Mouse (Mus musculus) hindbrain, embryonic 12.5 days (tissue): ENCODE data around the gene Galnt14. TPM values are rescaled to one million over a fixed set of nuclear protein-coding genes. Genes with fewer than 3 reads are reported as not detected.

Source experiments
- ATAC-seq: fragments of 200-750 bp; cut with Nextera tagmentation; 2 replicates; pipeline ENCODE4 v1.8.0; 2017; ENCODE audit warnings: moderate TSS enrichment; ENCODE audit not compliant: low FRiP score
- H3K27ac ChIP-seq: fragments of 300-500 bp; sonication (generic); 2 replicates; pipeline ENCODE4 v1.5.1; 2016; ENCODE audit warnings: mild to moderate bottlenecking
- H3K27me3 ChIP-seq: fragments of 300-500 bp; sonication (generic); 2 replicates; pipeline ENCODE4 v1.6.1; 2016; ENCODE audit warnings: mild to moderate bottlenecking
- H3K36me3 ChIP-seq: fragments of 300-500 bp; sonication (generic); 2 replicates; pipeline ENCODE4 v1.6.1; 2016; ENCODE audit warnings: mild to moderate bottlenecking
- H3K4me1 ChIP-seq: fragments of 300-500 bp; sonication (generic); 2 replicates; pipeline ENCODE4 v1.6.1; 2016
- H3K4me2 ChIP-seq: fragments of 300-500 bp; sonication (generic); replicated peaks from 2 replicates; pipeline ENCODE4 v1.6.1; 2016; ENCODE audit warnings: mild to moderate bottlenecking
- H3K4me3 ChIP-seq: fragments of 300-500 bp; sonication (generic); 2 replicates; pipeline ENCODE4 v1.5.1; 2016; ENCODE audit warnings: mild to moderate bottlenecking
- H3K9ac ChIP-seq: fragments of 300-500 bp; sonication (generic); 2 replicates; pipeline ENCODE4 v1.6.1; 2016; ENCODE audit warnings: mild to moderate bottlenecking, moderate library complexity
- H3K9me3 ChIP-seq: fragments of 300-500 bp; sonication (generic); replicated peaks from 2 replicates; pipeline ENCODE4 v1.6.1; 2016; ENCODE audit warnings: mild to moderate bottlenecking
- WGBS: fragments of 180-500 bp; shearing (Covaris S2); methylation state at CpG from one replicate; pipeline ENCODE4 v1.1.7; 2016; 5-methylcytosine and 5-hydroxymethylcytosine counted together
- polyA plus RNA-seq: library from polyadenylated mRNA; unstranded; fragments of >200 nt; fragmentation: Nextera tagmentation; extraction: Ambion mirVana; gene quantifications from 2 replicates; pipeline ENCODE4 v1.2.1, GENCODE M21; 2016

Gene Galnt14
- polyA plus RNA-seq, 1 experiment from 2014 or later = 6.5 TPM

- Histone ChIP-seq H3K4me1 (peaks cover 30% of the 10 kb centered on the region), H3K27me3 (0 out of 2 replicates have a peak, but pooled peaks cover 2% of the 10 kb centered on the region)
These were observed 6.7 kb downstream of the Galnt14 start for GRCm38 (mm10) chr17:73703571-73703970.

GRCm38 (mm10) chr17:73701016-73701415 is 9.2 kb downstream of the Galnt14 start:
- H3K36me3 ChIP-seq = no peaks in the 10 kb centered on the region
- no peaks in the 10 kb centered on the region for H3K9me3 ChIP-seq
- WGBS = 18% methylated on average over 7 of the region's 7 CpGs
- no peak overlapping the region for H3K4me2 ChIP-seq
- H3K4me1 ChIP-seq = peaks cover 30% of the 10 kb centered on the region
- no peak overlapping the region for H3K9ac ChIP-seq
- peak overlapping the region; percentile 53; the same call in 1 of the 2 replicates for H3K27ac ChIP-seq
- no peaks in the 10 kb centered on the region for H3K27me3 ChIP-seq
- ATAC-seq = no peak
- no peak overlapping the region for H3K4me3 ChIP-seq

More at GRCm38 (mm10) chr17:73703571-73703970, 6.7 kb downstream of the Galnt14 start:
- Histone ChIP-seq H3K9ac (no peak overlapping the region), H3K36me3 (no peaks in the 10 kb centered on the region), H3K4me3 (no peak overlapping the region), H3K9me3 (no peaks in the 10 kb centered on the region), H3K4me2 (no peak overlapping the region), H3K27ac (no peak overlapping the region)
- no peak for ATAC-seq

DNA sequence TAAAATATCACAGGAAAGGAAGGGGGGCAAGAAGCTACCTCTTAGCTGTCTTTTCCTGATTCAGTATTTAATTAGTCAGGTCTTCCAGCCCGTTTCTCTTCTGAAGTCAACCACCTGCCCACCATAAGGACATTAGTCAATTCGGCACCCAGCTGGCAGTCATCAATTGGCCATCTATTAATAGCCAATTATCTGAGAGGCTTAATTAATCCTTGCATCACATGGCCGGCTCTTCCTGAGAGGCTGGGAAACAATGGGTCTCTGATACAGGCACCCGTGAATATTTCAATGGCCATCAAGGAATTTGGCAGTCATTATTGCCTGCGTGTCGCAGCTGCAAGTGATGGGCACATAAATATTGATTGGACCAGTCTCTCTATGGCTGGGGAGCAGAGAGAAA is 10.4 kb downstream of the Galnt14 start:
- no peaks in the 10 kb centered on the region for H3K36me3 ChIP-seq
- peak; percentile 67 for ATAC-seq
- no peak overlapping the region for H3K9ac ChIP-seq
- WGBS = 33% methylated on average over 6 of the region's 6 CpGs
- no peak overlapping the region for H3K4me2 ChIP-seq
- H3K9me3 ChIP-seq = no peaks in the 10 kb centered on the region
- H3K4me1 ChIP-seq = peaks cover 30% of the 10 kb centered on the region
- no peak overlapping the region for H3K4me3 ChIP-seq
- no peak overlapping the region for H3K27ac ChIP-seq
- H3K27me3 ChIP-seq = no peaks in the 10 kb centered on the region

- WGBS = 88% methylated on average over 3 of the region's 3 CpGs
- no peak for ATAC-seq
- H3K9me3 ChIP-seq = no peaks in the 10 kb centered on the region
These were observed 15.9 kb downstream of the Galnt14 start for GRCm38 (mm10) chr17:73694206-73694952.

DNA sequence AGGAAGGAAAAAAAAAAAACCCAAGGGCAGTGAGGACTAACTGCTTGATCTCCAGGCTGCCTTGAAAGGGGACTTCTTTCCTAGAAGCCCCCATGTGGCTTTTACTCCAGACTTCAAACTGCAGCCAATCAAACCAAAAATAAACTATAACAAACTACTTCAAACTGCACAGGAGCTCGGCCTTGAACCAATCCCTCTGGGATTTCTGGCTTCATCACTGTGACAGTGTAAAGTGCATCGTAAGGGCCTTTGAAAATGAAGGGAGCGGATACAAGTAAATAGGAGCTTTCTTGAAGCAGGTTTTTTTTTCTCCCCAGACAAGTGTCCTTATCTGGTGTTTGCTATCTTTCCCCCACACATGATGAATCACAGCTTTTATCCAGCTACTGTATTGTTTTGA is 22.0 kb downstream of the Galnt14 start:
- no peaks in the 10 kb centered on the region for H3K9me3 ChIP-seq
- H3K36me3 ChIP-seq = no peaks in the 10 kb centered on the region
- no peaks in the 10 kb centered on the region for H3K4me1 ChIP-seq
- 69% methylated on average over 3 of the region's 3 CpGs for WGBS
- H3K27me3 ChIP-seq = no peaks in the 10 kb centered on the region
- H3K27ac ChIP-seq = no peak overlapping the region
- H3K9ac ChIP-seq = no peak overlapping the region
- H3K4me2 ChIP-seq = no peak overlapping the region
- H3K4me3 ChIP-seq = no peak overlapping the region
- no peak for ATAC-seq

More at GRCm38 (mm10) chr17:73694206-73694952, 15.9 kb downstream of the Galnt14 start:
- H3K4me1 ChIP-seq = peaks cover 4% of the 10 kb centered on the region; the same call in 1 of the 2 replicates
- no peak overlapping the region for H3K27ac ChIP-seq
- no peak overlapping the region for H3K9ac ChIP-seq
- no peaks in the 10 kb centered on the region for H3K27me3 ChIP-seq
- H3K36me3 ChIP-seq = no peaks in the 10 kb centered on the region
- no peak overlapping the region for H3K4me2 ChIP-seq
- H3K4me3 ChIP-seq = no peak overlapping the region

GRCm38 (mm10) chr17:73686292-73686691 is 24.0 kb downstream of the Galnt14 start:
- Histone ChIP-seq H3K27ac (no peak overlapping the region), H3K4me3 (no peak overlapping the region), H3K9ac (no peak overlapping the region), H3K27me3 (no peaks in the 10 kb centered on the region), H3K9me3 (no peaks in the 10 kb centered on the region), H3K4me2 (no peak overlapping the region), H3K36me3 (no peaks in the 10 kb centered on the region), H3K4me1 (no peaks in the 10 kb centered on the region)
- WGBS = 74% methylated on average over 8 of the region's 8 CpGs
- ATAC-seq = no peak

DNA sequence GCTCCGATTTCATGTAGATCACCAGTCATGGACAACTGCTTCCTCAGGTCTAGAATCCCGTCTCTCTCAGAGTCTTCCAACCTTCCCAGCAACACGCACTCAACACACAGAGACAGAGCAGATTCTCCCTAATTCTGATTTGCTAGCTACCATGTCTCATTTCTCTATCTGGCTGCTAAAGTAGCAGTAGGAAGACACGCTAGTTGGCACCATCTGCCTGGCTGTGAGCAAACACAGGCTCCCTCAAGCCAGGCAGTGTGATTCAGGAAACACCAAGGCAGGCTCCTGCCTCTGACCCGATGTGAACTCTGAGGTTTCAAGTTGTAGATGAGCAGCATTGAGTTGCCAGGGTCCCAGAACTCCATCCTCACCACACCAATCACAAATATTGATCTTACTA is 25.5 kb downstream of the Galnt14 start:
- H3K9ac ChIP-seq = no peak overlapping the region
- no peaks in the 10 kb centered on the region for H3K9me3 ChIP-seq
- H3K4me2 ChIP-seq = no peak overlapping the region
- no peak overlapping the region for H3K4me3 ChIP-seq
- H3K4me1 ChIP-seq = no peaks in the 10 kb centered on the region
- no peak for ATAC-seq
- WGBS = 76% methylated on average over 5 of the region's 5 CpGs
- no peaks in the 10 kb centered on the region for H3K27me3 ChIP-seq
- no peak overlapping the region for H3K27ac ChIP-seq
- H3K36me3 ChIP-seq = no peaks in the 10 kb centered on the region

DNA sequence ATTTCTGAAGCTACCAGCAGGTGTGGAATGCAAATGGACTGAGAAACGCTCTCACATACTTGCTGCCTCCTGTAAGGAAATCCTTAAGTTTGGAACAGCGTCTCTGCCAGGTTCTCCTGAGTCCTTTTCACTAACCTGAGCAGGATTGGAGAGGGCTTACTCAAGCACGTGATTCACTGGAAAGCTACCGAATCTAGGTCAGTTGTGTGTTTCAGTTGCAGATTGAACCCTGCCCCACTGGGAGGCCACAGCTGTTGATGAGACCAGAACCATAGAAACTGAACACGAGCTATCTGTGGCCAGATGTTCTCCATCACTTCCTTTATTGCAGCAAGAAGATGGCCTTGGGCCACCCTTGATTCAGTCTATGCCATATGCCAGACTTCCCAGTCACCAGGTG is 38.3 kb downstream of the Galnt14 start:
- Histone ChIP-seq H3K36me3 (no peaks in the 10 kb centered on the region), H3K27ac (no peak overlapping the region), H3K4me2 (no peak overlapping the region), H3K9me3 (no peaks in the 10 kb centered on the region), H3K9ac (no peak overlapping the region), H3K4me1 (0 out of 2 replicates have a peak, but pooled peaks cover 2% of the 10 kb centered on the region), H3K27me3 (no peaks in the 10 kb centered on the region), H3K4me3 (no peak overlapping the region)
- 76% methylated on average over 5 of the region's 5 CpGs for WGBS
- ATAC-seq = no peak

DNA sequence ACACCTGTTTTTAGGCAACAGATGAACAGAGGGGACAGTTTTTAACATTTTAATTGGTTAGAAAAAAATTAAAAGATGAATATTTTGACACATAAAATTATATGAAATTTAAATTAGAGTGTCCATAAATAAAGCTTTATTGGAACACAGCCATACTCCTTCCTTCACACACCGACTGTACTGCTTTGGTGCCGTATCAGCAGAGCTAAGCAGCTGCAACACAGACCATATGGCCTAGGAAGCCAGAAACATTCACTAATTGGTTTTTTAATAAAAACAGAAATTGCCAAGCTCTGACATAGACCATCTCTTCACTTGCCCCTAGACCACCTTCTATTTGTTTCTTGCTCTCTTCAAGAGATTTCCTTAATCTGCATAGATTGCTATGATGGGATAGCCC is 40.2 kb downstream of the Galnt14 start:
- Histone ChIP-seq H3K9ac (no peak overlapping the region), H3K27ac (no peak overlapping the region), H3K9me3 (no peaks in the 10 kb centered on the region), H3K4me1 (0 out of 2 replicates have a peak, but pooled peaks cover 2% of the 10 kb centered on the region), H3K4me2 (no peak overlapping the region), H3K4me3 (no peak overlapping the region), H3K27me3 (no peaks in the 10 kb centered on the region), H3K36me3 (no peaks in the 10 kb centered on the region)
- 85% methylated on average over 2 of the region's 2 CpGs for WGBS
- ATAC-seq = no peak

GRCm38 (mm10) chr17:73668996-73669395 is 41.3 kb downstream of the Galnt14 start:
- no peak overlapping the region for H3K4me3 ChIP-seq
- no peaks in the 10 kb centered on the region for H3K9me3 ChIP-seq
- no peak for ATAC-seq
- no peaks in the 10 kb centered on the region for H3K27me3 ChIP-seq
- 81% methylated on average over 1 of the region's 1 CpGs for WGBS
- H3K4me1 ChIP-seq = 0 out of 2 replicates have a peak, but pooled peaks cover 2% of the 10 kb centered on the region
- no peak overlapping the region for H3K27ac ChIP-seq
- no peak overlapping the region for H3K9ac ChIP-seq
- H3K4me2 ChIP-seq = no peak overlapping the region
- H3K36me3 ChIP-seq = no peaks in the 10 kb centered on the region

GRCm38 (mm10) chr17:73663237-73663636 is 47.0 kb downstream of the Galnt14 start:
- no peaks in the 10 kb centered on the region for H3K9me3 ChIP-seq
- H3K27me3 ChIP-seq = no peaks in the 10 kb centered on the region
- H3K27ac ChIP-seq = no peak overlapping the region
- H3K4me1 ChIP-seq = no peaks in the 10 kb centered on the region
- no peaks in the 10 kb centered on the region for H3K36me3 ChIP-seq
- ATAC-seq = no peak
- no peak overlapping the region for H3K4me2 ChIP-seq
- WGBS = 89% methylated on average over 3 of the region's 3 CpGs
- no peak overlapping the region for H3K4me3 ChIP-seq
- H3K9ac ChIP-seq = no peak overlapping the region

DNA sequence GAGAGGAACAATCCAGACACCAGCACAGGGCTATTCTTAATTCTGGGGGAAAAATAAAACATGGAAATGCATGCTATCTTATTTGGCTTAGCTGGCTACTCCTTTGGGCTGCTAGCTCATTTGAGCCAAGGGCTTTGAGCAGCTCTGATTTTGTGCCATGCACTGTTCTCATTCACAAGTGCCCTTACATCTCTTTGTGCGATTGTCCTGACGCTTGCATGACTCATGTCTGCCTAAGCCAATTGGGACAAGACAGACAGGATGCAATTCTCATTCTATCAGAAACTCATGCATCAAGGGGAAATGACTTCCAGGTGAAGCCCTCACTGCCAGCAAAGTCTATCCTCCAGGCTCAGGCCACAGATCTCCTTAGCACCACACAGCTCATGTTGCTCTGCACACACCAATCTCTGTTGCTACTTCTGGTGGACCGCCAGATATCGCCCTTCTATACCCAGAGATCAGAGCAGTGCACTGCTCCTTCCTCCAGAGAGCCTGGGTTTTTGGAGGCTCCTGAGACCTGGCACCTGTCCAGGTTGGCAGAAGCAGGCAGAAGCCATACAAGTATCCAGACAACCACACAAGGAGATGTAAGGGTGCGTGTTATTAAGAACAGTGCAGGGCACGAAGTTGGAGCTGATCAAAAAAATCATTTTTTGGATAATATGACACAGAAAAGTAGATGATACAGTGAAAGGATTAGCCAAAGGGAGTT is 51.4 kb downstream of the Galnt14 start:
- Histone ChIP-seq H3K27ac (no peak overlapping the region), H3K27me3 (no peaks in the 10 kb centered on the region), H3K9ac (no peak overlapping the region), H3K4me3 (no peak overlapping the region), H3K36me3 (no peaks in the 10 kb centered on the region), H3K4me2 (no peak overlapping the region), H3K4me1 (no peaks in the 10 kb centered on the region), H3K9me3 (no peaks in the 10 kb centered on the region)
- 88% methylated on average over 6 of the region's 6 CpGs for WGBS
- no peak for ATAC-seq
